Mouse (Mus musculus) right cerebral cortex, adult 2 months (tissue): ENCODE measurements around the gene Bbs9.
"Not testable (repeated sequence)": the region's sequence is repeated elsewhere in the genome, so short reads cannot be mapped to it uniquely, and the experiment has no call there.

Source experiments
- DNase-seq, 2 experiments: peaks; one replicate each; pipeline ENCODE4 v3.0.0; 2021 to 2022; ENCODE audit warnings: low spot score in 2 of 2

The Bbs9 gene

GRCm38 (mm10) chr9:22849212-22849611 is 373.7 kb downstream of the Bbs9 start:
- DNase-seq = no peak

- not testable (repeated sequence) for DNase-seq
Observed at GRCm38 (mm10) chr9:22869147-22869546, 393.6 kb downstream of the Bbs9 start.

- DNase-seq = no peak
Observed at GRCm38 (mm10) chr9:22870661-22871060, 395.1 kb downstream of the Bbs9 start.

- no peak for DNase-seq
Observed at GRCm38 (mm10) chr9:22875231-22875630, 399.7 kb downstream of the Bbs9 start.

GRCm38 (mm10) chr9:22879266-22879665 is 403.8 kb downstream of the Bbs9 start:
- no peak for DNase-seq

GRCm38 (mm10) chr9:22886351-22886750 is 410.8 kb downstream of the Bbs9 start:
- no peak for DNase-seq

GRCm38 (mm10) chr9:22905434-22905833 is 429.9 kb downstream of the Bbs9 start:
- DNase-seq = no peak

GRCm38 (mm10) chr9:22916808-22917207 is 441.3 kb downstream of the Bbs9 start:
- DNase-seq = no peak

- no peak for DNase-seq
Observed at GRCm38 (mm10) chr9:22935645-22936044, 460.1 kb downstream of the Bbs9 start.
